Mouse (Mus musculus) brown adipose tissue, adult 24 weeks (tissue): ENCODE results near the gene Pcdh7. TPM values are rescaled to one million over a fixed set of nuclear protein-coding genes. Genes with fewer than 3 reads are reported as not detected.
"Not testable (repeated sequence)": the region's sequence is repeated elsewhere in the genome, so short reads cannot be mapped to it uniquely, and the experiment has no call there.

Experiments
- H3K27ac ChIP-seq: fragments of 200-500 bp; replicated peaks from 2 replicates; pipeline ENCODE4 v1.5.1; 2012; ENCODE audit warnings: low read depth, mild to moderate bottlenecking, low read length
- H3K4me1 ChIP-seq: fragments of 200-500 bp; 2 replicates; pipeline ENCODE4 v1.6.1; 2012; ENCODE audit warnings: low read length, mixed read lengths; ENCODE audit not compliant: control insufficient read depth, insufficient read depth, insufficient read length
- H3K4me3 ChIP-seq: fragments of 200-500 bp; 2 replicates; pipeline ENCODE4 v1.5.1; 2012; ENCODE audit warnings: low read depth, mild to moderate bottlenecking, low read length, moderate library complexity; ENCODE audit not compliant: insufficient read depth
- polyA plus RNA-seq: library from polyadenylated mRNA; stranded (reverse); fragments of >200 nt; gene quantifications from 2 replicates; pipeline ENCODE4 v1.2.4, GENCODE M21; 2012; ENCODE audit not compliant: missing spikeins, insufficient read depth, insufficient read length

Pcdh7 gene
- polyA plus RNA-seq, 1 experiment: 1.2 TPM

GRCm38 (mm10) chr5:58174335-58174734 lies 456.6 kb downstream of the Pcdh7 start:
- not testable (repeated sequence) for H3K27ac ChIP-seq, H3K4me3 ChIP-seq, H3K4me1 ChIP-seq

GRCm38 (mm10) chr5:58175532-58175931 lies 457.8 kb downstream of the Pcdh7 start:
- H3K27ac ChIP-seq: no peak overlapping the region

More at GRCm38 (mm10) chr5:58175532-58175931, 457.8 kb downstream of the Pcdh7 start:
- Histone ChIP-seq H3K4me1 (no peaks in the 10 kb centered on the region), H3K4me3 (no peak overlapping the region)
